15 mouse cellular contexts compared by ENCODE assay signal in genomic region chr14:31572561-31573175, GRCm38 (mm10). TPM values are rescaled to one million over a fixed set of nuclear protein-coding genes. Genes with fewer than 3 reads are reported as not detected.
DNase-seq lines count a peak whose midpoint lies in the region; ATAC-seq and TF ChIP-seq lines count a peak whose summit lies in the region.
"Had no signal": no experiment of that assay in that cellular context is flagged by ENCODE, and none has a peak within 500 bp of the region (broad histone marks: within the 10 kb centered on the region; RNA-seq: fewer than 3 reads in every experiment).

No protein-coding gene starts in this region.

- TF ChIP-seq EP300 in lung, postnatal 0 days (IDR thresholded peaks at IDR 0.05): no peak

- H3K9ac ChIP-seq in lung, embryonic 14.5 days: no peak overlapping the region
- H3K9ac ChIP-seq in lung, postnatal 0 days (replicated peaks; ENCODE audit: low read depth): no peak overlapping the region
- H3K9ac ChIP-seq: heart, embryonic 13.5 days; hindbrain, embryonic 14.5 days; limb, embryonic 12.5 days had no signal

- H3K4me1 ChIP-seq in lung, embryonic 14.5 days (ENCODE audit: insufficient read depth): peaks cover 11% of the 10 kb centered on the region; the same call in 1 of the 2 replicates
- no peaks in the 10 kb centered on the region; the same call in 1 of the 2 replicates for H3K4me1 ChIP-seq in lung, postnatal 0 days (ENCODE audit: insufficient read depth, low read depth, low read length)

- H3K27ac ChIP-seq in lung, embryonic 14.5 days (ENCODE audit: low read depth): no peak overlapping the region
- no peak overlapping the region for H3K27ac ChIP-seq in lung, postnatal 0 days (ENCODE audit: low read length)
- no peak overlapping the region; the same call in 1 of the 2 replicates for H3K27ac ChIP-seq in left cerebral cortex, adult 2 months
- H3K27ac ChIP-seq: heart, embryonic 13.5 days; hindbrain, embryonic 14.5 days; limb, embryonic 12.5 days had no signal

- no peak for TF ChIP-seq CTCF in lung, embryonic 14.5 days (IDR thresholded peaks at IDR 0.05; ENCODE audit: low read depth)
- no peak for TF ChIP-seq CTCF in lung, postnatal 0 days (IDR thresholded peaks at IDR 0.05)
- TF ChIP-seq CTCF in left cerebral cortex, adult 2 months (IDR thresholded peaks at IDR 0.05): no peak

- no peak for ATAC-seq in lung, embryonic 14.5 days (ENCODE audit: insufficient read depth)
- ATAC-seq in lung, postnatal 0 days: no peak

- DNase-seq in lung, embryonic 14.5 days: peak; percentile 75
- DNase-seq in lung, postnatal 0 days (ENCODE audit: low spot score): no peak
- peak; percentile 41 to 47 for DNase-seq in frontal cortex, postnatal 14 days (ENCODE audit: low spot score in 2 of 2)
- DNase-seq in left cerebral cortex, adult 2 months (ENCODE audit: extremely low spot score in 1 of 2, low spot score in 2 of 2): peak; percentile 26 to 41
- peak; percentile 59 to 77 for DNase-seq in right cerebral cortex, postnatal 36 days (ENCODE audit: low spot score in 2 of 2)
- DNase-seq in embryo, embryonic 9.5 days (ENCODE audit: extremely low spot score): no peak
- no peak for DNase-seq in urinary bladder, postnatal 36 days (ENCODE audit: low spot score in 2 of 2)
- no peak for DNase-seq in ovary, adult 18-20 months (ENCODE audit: low spot score)
- DNase-seq: lung, adult 2 months; retina, postnatal 1 day had no signal

- H3K9me3 ChIP-seq in lung, embryonic 14.5 days (ENCODE audit: low read depth, low read length): no peaks in the 10 kb centered on the region
- H3K9me3 ChIP-seq in lung, postnatal 0 days (ENCODE audit: low read length): no peaks in the 10 kb centered on the region
- H3K9me3 ChIP-seq: heart, embryonic 13.5 days; limb, embryonic 12.5 days had no signal

- no peaks in the 10 kb centered on the region for H3K36me3 ChIP-seq in lung, embryonic 14.5 days (ENCODE audit: insufficient read depth)
- no peaks in the 10 kb centered on the region for H3K36me3 ChIP-seq in lung, postnatal 0 days (ENCODE audit: insufficient read depth, low read length)
- H3K36me3 ChIP-seq: heart, embryonic 13.5 days; limb, embryonic 12.5 days had no signal

- H3K27me3 ChIP-seq in lung, embryonic 14.5 days (ENCODE audit: insufficient read depth, low read length): no peaks in the 10 kb centered on the region
- H3K27me3 ChIP-seq in lung, postnatal 0 days (replicated peaks; ENCODE audit: insufficient read depth, low read length): no peaks in the 10 kb centered on the region
- H3K27me3 ChIP-seq: limb, embryonic 12.5 days had no signal

- intact Hi-C loops in left cerebral cortex, adult 2 months (cut with DNase I): loop anchor here (10.0 kb wide), 1 partner anchor 322 kb away; no protein-coding TSS in a partner anchor

- no peak overlapping the region for H3K4me2 ChIP-seq in lung, embryonic 14.5 days
- H3K4me2 ChIP-seq in lung, postnatal 0 days (replicated peaks; ENCODE audit: low read depth, low read length): no peak overlapping the region
- H3K4me2 ChIP-seq: heart, embryonic 13.5 days; hindbrain, embryonic 14.5 days; limb, embryonic 12.5 days; midbrain, embryonic 11.5 days had no signal

- 40% methylated on average over 9 of the region's 9 CpGs for WGBS in lung, embryonic 14.5 days
- WGBS in lung, postnatal 0 days: 44% methylated on average over 9 of the region's 9 CpGs

- H3K4me3 ChIP-seq in lung, embryonic 14.5 days (ENCODE audit: low read depth, low read length): no peak overlapping the region
- no peak overlapping the region for H3K4me3 ChIP-seq in lung, postnatal 0 days (ENCODE audit: low read depth, low read length)
- H3K4me3 ChIP-seq in left cerebral cortex, adult 2 months: no peak overlapping the region
- H3K4me3 ChIP-seq: heart, embryonic 13.5 days; limb, embryonic 12.5 days had no signal

RNA-seq across cellular contexts. Expression of gene Colq, which starts 18.5 kb away (rescaled TPM):
- polyA plus RNA-seq in lung, embryonic 14.5 days (2014; fragmentation: Nextera tagmentation; extraction: Ambion mirVana): 0.14 and 0.43 TPM in 2 replicates
- 1.1 and 1.4 TPM in 2 replicates for polyA plus RNA-seq in lung, postnatal 0 days (2015; fragmentation: Nextera tagmentation; extraction: Ambion mirVana)
- 1 to 10 TPM; 1.1 to 1.8 TPM for total RNA-seq in left cerebral cortex, adult 2 months (2021)
- total RNA-seq: adrenal gland, adult 18-20 months had no signal

Comparison
In these comparisons a context has a peak if more than half of its experiments do, and no peak if none do; other contexts are left out.
1. DNase-seq: peak in lung, embryonic 14.5 days (single experiment), frontal cortex, postnatal 14 days (2 of 2), left cerebral cortex, adult 2 months (2 of 2) and right cerebral cortex, postnatal 36 days (2 of 2); none in lung, postnatal 0 days (single experiment), embryo, embryonic 9.5 days (single experiment), urinary bladder, postnatal 36 days (0 of 2) and ovary, adult 18-20 months (single experiment).